In genomic region chr2:24475420-24475819, GRCm38 (mm10) we compare ENCODE assay signal across 9 mouse cellular contexts. TPM values are rescaled to one million over a fixed set of nuclear protein-coding genes. Genes with fewer than 3 reads are reported as not detected.
DNase-seq lines count a peak whose midpoint lies in the region; ATAC-seq lines count a peak whose summit lies in the region.
"Had no signal": no experiment of that assay in that cellular context is flagged by ENCODE, and none has a peak within 500 bp of the region (broad histone marks: within the 10 kb centered on the region; RNA-seq: fewer than 3 reads in every experiment).

Gene Pax8, minus strand, starts transcription at chr2:24475599.

- 6% methylated on average over 9 of the region's 9 CpGs for WGBS in hindbrain, embryonic 10.5 days
- WGBS in stomach, embryonic 15.5 days = 61% methylated on average over 9 of the region's 9 CpGs

- peaks cover 93% of the 10 kb centered on the region for H3K27me3 ChIP-seq in hindbrain, embryonic 10.5 days (ENCODE audit: insufficient read depth, poor library complexity, severe bottlenecking)
- H3K27me3 ChIP-seq in stomach, embryonic 15.5 days (replicated peaks) = peaks cover 41% of the 10 kb centered on the region

- peak within 1 kb of the TSS; percentile 59; the same call in 1 of the 2 replicates for H3K4me2 ChIP-seq in stomach, embryonic 15.5 days

- no peaks in the 10 kb centered on the region for H3K36me3 ChIP-seq in hindbrain, embryonic 10.5 days
- no peaks in the 10 kb centered on the region for H3K36me3 ChIP-seq in stomach, embryonic 15.5 days

- H3K9me3 ChIP-seq in hindbrain, embryonic 10.5 days = no peaks in the 10 kb centered on the region
- no peaks in the 10 kb centered on the region for H3K9me3 ChIP-seq in stomach, embryonic 15.5 days

- peak within 1 kb of the TSS; percentile 85 for H3K27ac ChIP-seq in hindbrain, embryonic 10.5 days
- no peak within 1 kb of the TSS for H3K27ac ChIP-seq in stomach, embryonic 15.5 days

- H3K4me3 ChIP-seq in hindbrain, embryonic 10.5 days = peak within 1 kb of the TSS; percentile 58
- H3K4me3 ChIP-seq in stomach, embryonic 15.5 days (replicated peaks) = no peak within 1 kb of the TSS

- H3K9ac ChIP-seq in stomach, embryonic 15.5 days = no peak within 1 kb of the TSS

- no peak for ATAC-seq in stomach, embryonic 15.5 days (ENCODE audit: insufficient read depth, low FRiP score, low read depth)

- DNase-seq in ovary, adult 18-20 months (ENCODE audit: low spot score) = peak; percentile 20
- DNase-seq in ovary, postnatal 10 days (ENCODE audit: low spot score) = no peak
- DNase-seq in hindbrain, embryonic 10.5 days (ENCODE audit: low spot score) = peak; percentile 38
- peak; percentile 92 to 93 for DNase-seq in kidney, postnatal 36 days
- DNase-seq in adrenal gland, adult 18-20 months (ENCODE audit: low spot score in 2 of 2) = no peak
- no peak for DNase-seq in gastrocnemius, postnatal 25 days

- H3K4me1 ChIP-seq in hindbrain, embryonic 10.5 days (replicated peaks) = peaks cover 44% of the 10 kb centered on the region
- H3K4me1 ChIP-seq in stomach, embryonic 15.5 days = peaks cover 11% of the 10 kb centered on the region

RNA-seq across cellular contexts. Expression of gene Pax8, which starts in this region (rescaled TPM):
- polyA plus RNA-seq in hindbrain, embryonic 10.5 days (2016; fragmentation: Nextera tagmentation; extraction: Ambion mirVana) = 10.2 and 23.7 TPM in 2 replicates
- 0.18 and 0.60 TPM in 2 replicates for polyA plus RNA-seq in stomach, embryonic 15.5 days (2015; fragmentation: Nextera tagmentation; extraction: Ambion mirVana)
- not detected for total RNA-seq in adrenal gland, adult 18-20 months (2021)
- total RNA-seq in gastrocnemius, postnatal 25 days (2021) = not detected
- total RNA-seq: common myeloid progenitor, adult 5-6 weeks had no signal
- polyA plus RNA-seq: heart, embryonic 16.5 days had no signal

Comparison
In these comparisons a context has a peak if more than half of its experiments do, and no peak if none do; other contexts are left out.
1. DNase-seq: peak in ovary, adult 18-20 months (single experiment), hindbrain, embryonic 10.5 days (single experiment) and kidney, postnatal 36 days (2 of 2); none in ovary, postnatal 10 days (single experiment), adrenal gland, adult 18-20 months (0 of 2) and gastrocnemius, postnatal 25 days (single experiment).